Mouse (Mus musculus): Measurements from ENCODE around the gene Olfr287. TPM values are rescaled to one million over a fixed set of nuclear protein-coding genes. Genes with fewer than 3 reads are reported as not detected.

Gene Olfr287
- total and polyA plus RNA-seq, 2 experiments from 2014 or later: not detected

GRCm38 (mm10) chr15:98195442-98195841 is 25.4 kb downstream of the Olfr287 start, which contains the start of gene Olfr288:
Olfr288 (minus strand) TSS chr15:98195542.
- ATAC-seq (ENCODE audit: insufficient read depth, low read depth): no peak
- no peaks in the 10 kb centered on the region for H3K27me3 ChIP-seq (ENCODE audit: control insufficient read depth, insufficient read depth, low read length)

DNA sequence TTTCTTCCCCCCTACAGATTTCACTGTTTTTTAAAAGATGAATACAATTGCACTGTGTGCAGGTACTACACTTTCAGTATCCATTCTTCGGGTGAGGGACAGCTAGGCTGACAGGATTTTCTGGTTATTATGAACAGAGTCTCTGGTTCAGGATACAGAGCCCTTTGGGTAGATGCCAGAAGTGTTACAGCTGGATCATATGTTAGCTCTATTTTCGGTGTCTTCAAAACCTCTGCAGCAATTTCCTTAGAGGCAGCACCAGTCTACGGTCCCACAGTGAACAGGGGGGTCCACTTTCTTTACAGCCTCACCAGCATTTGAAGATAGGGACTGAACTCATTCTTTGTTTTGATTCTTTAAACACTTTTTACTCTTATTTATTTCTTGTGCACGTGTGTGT is 36.4 kb downstream of the Olfr287 start:
- no peaks in the 10 kb centered on the region for H3K9me3 ChIP-seq (replicated peaks; ENCODE audit: control insufficient read depth, low read length)
- 45% methylated on average over 4 of the region's 4 CpGs for WGBS
- DNase-seq (ENCODE audit: low spot score) (no peak), ATAC-seq (ENCODE audit: insufficient read depth, low read depth) (no peak)
- H3K4me2 ChIP-seq (ENCODE audit: low read depth, low read length): no peak overlapping the region
- H3K27me3 ChIP-seq (ENCODE audit: control insufficient read depth, insufficient read depth, low read length): no peaks in the 10 kb centered on the region
- H3K36me3 ChIP-seq (replicated peaks; ENCODE audit: control insufficient read depth, insufficient read depth, low read length): no peaks in the 10 kb centered on the region
- H3K4me3 ChIP-seq (ENCODE audit: low read depth, low read length): no peak overlapping the region
- H3K9ac ChIP-seq (replicated peaks; ENCODE audit: low read depth, low read length): no peak overlapping the region
- TF ChIP-seq EP300 (IDR thresholded peaks at IDR 0.05; ENCODE audit: low read depth) (no peak), CTCF (IDR thresholded peaks at IDR 0.05; ENCODE audit: low read depth) (no peak)
- no peak overlapping the region for H3K27ac ChIP-seq (ENCODE audit: low read depth)
- 0 out of 2 replicates have a peak, but pooled peaks cover 8% of the 10 kb centered on the region for H3K4me1 ChIP-seq (ENCODE audit: control insufficient read depth, insufficient read depth)

More at GRCm38 (mm10) chr15:98195442-98195841, 25.4 kb downstream of the Olfr287 start, which contains the start of gene Olfr288:
- Histone ChIP-seq H3K4me3 (ENCODE audit: low read depth, low read length) (no peak within 1 kb of the TSS), H3K4me1 (ENCODE audit: control insufficient read depth, insufficient read depth) (no peaks in the 10 kb centered on the region), H3K4me2 (ENCODE audit: low read depth, low read length) (no peak within 1 kb of the TSS), H3K9me3 (replicated peaks; ENCODE audit: control insufficient read depth, low read length) (0 out of 2 replicates have a peak, but pooled peaks cover 2% of the 10 kb centered on the region), H3K36me3 (replicated peaks; ENCODE audit: control insufficient read depth, insufficient read depth, low read length) (no peaks in the 10 kb centered on the region), H3K9ac (replicated peaks; ENCODE audit: low read depth, low read length) (no peak within 1 kb of the TSS), H3K27ac (ENCODE audit: low read depth) (no peak within 1 kb of the TSS)
- DNase-seq (ENCODE audit: low spot score): no peak
- no peak for TF ChIP-seq CTCF (IDR thresholded peaks at IDR 0.05; ENCODE audit: low read depth)
- TF ChIP-seq EP300 (IDR thresholded peaks at IDR 0.05; ENCODE audit: low read depth): no peak
- 63% methylated on average over 3 of the region's 3 CpGs for WGBS

- H3K9me3 ChIP-seq (replicated peaks; ENCODE audit: control insufficient read depth, low read length): no peaks in the 10 kb centered on the region
- no peaks in the 10 kb centered on the region for H3K27me3 ChIP-seq (ENCODE audit: control insufficient read depth, insufficient read depth, low read length)
- no peak for DNase-seq (ENCODE audit: low spot score)
- ATAC-seq (ENCODE audit: insufficient read depth, low read depth): no peak
- H3K9ac ChIP-seq (replicated peaks; ENCODE audit: low read depth, low read length): no peak overlapping the region
- H3K4me1 ChIP-seq (ENCODE audit: control insufficient read depth, insufficient read depth): 0 out of 2 replicates have a peak, but pooled peaks cover 8% of the 10 kb centered on the region
- TF ChIP-seq CTCF (IDR thresholded peaks at IDR 0.05; ENCODE audit: low read depth) (no peak), EP300 (IDR thresholded peaks at IDR 0.05; ENCODE audit: low read depth) (no peak)
- no peaks in the 10 kb centered on the region for H3K36me3 ChIP-seq (replicated peaks; ENCODE audit: control insufficient read depth, insufficient read depth, low read length)
- peak overlapping the region; percentile 92 for H3K27ac ChIP-seq (ENCODE audit: low read depth)
- H3K4me2 ChIP-seq (ENCODE audit: low read depth, low read length): peak overlapping the region; percentile 12; the same call in 1 of the 2 replicates
- WGBS: 56% methylated on average over 12 of the region's 12 CpGs
- H3K4me3 ChIP-seq (ENCODE audit: low read depth, low read length): no peak overlapping the region
Measured at GRCm38 (mm10) chr15:98181856-98182570, 38.8 kb downstream of the Olfr287 start.

DNA sequence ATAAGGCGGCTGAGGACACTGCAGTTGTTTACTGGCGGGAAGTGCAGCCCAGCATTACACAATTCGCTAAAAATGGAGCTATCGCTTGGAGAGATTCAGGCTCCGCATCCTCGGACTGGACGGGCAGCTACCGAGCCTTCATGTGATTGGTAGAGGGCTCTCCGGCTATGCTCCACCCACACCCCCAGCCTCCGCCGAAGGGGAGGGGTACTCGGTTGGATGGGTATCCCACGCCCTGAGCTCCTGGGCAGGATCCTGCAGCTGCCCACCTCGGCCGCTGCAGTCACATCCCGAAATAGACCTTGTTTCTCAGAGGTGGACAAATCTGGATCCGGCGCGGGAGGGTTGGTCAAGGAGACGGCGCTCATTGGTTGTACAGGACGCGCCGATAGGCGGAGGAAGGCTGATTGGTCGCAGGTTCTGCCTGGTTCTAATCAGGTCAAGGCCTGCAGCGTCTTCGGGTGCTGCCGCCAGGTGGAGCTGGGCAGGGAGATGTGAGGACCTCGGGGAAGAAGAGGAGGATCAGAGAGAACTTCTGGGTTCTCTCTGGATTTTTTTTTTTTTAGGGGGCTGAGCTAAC is 39.6 kb downstream of the Olfr287 start:
- DNase-seq (ENCODE audit: low spot score): peak; percentile 98
- H3K9me3 ChIP-seq (replicated peaks; ENCODE audit: control insufficient read depth, low read length): no peaks in the 10 kb centered on the region
- peak overlapping the region; percentile 54 for H3K9ac ChIP-seq (replicated peaks; ENCODE audit: low read depth, low read length)
- no peaks in the 10 kb centered on the region for H3K36me3 ChIP-seq (replicated peaks; ENCODE audit: control insufficient read depth, insufficient read depth, low read length)
- 0 out of 2 replicates have a peak, but pooled peaks cover 8% of the 10 kb centered on the region for H3K4me1 ChIP-seq (ENCODE audit: control insufficient read depth, insufficient read depth)
- peak overlapping the region; percentile 92 for H3K27ac ChIP-seq (ENCODE audit: low read depth)
- under 1% methylated on average over 30 of the region's 30 CpGs for WGBS
- no peaks in the 10 kb centered on the region for H3K27me3 ChIP-seq (ENCODE audit: control insufficient read depth, insufficient read depth, low read length)
- H3K4me3 ChIP-seq (ENCODE audit: low read depth, low read length): peak overlapping the region; percentile 50
- peak overlapping the region; percentile 75 for H3K4me2 ChIP-seq (ENCODE audit: low read depth, low read length)
- peak; percentile 97 for ATAC-seq (ENCODE audit: insufficient read depth, low read depth)
- TF ChIP-seq CTCF (IDR thresholded peaks at IDR 0.05; ENCODE audit: low read depth) (peak; percentile 95), EP300 (IDR thresholded peaks at IDR 0.05; ENCODE audit: low read depth) (peak; percentile 81)

- TF ChIP-seq CTCF (IDR thresholded peaks at IDR 0.05; ENCODE audit: low read depth) (no peak), EP300 (IDR thresholded peaks at IDR 0.05; ENCODE audit: low read depth) (no peak)
- H3K4me3 ChIP-seq (ENCODE audit: low read depth, low read length): peak overlapping the region; percentile 50
- DNase-seq (ENCODE audit: low spot score) (no peak), ATAC-seq (ENCODE audit: insufficient read depth, low read depth) (no peak)
- H3K27ac ChIP-seq (ENCODE audit: low read depth): peak overlapping the region; percentile 92
- 9% methylated on average over 26 of the region's 26 CpGs for WGBS
- peak overlapping the region; percentile 75 for H3K4me2 ChIP-seq (ENCODE audit: low read depth, low read length)
- no peaks in the 10 kb centered on the region for H3K36me3 ChIP-seq (replicated peaks; ENCODE audit: control insufficient read depth, insufficient read depth, low read length)
- H3K4me1 ChIP-seq (ENCODE audit: control insufficient read depth, insufficient read depth): 0 out of 2 replicates have a peak, but pooled peaks cover 8% of the 10 kb centered on the region
- no peaks in the 10 kb centered on the region for H3K9me3 ChIP-seq (replicated peaks; ENCODE audit: control insufficient read depth, low read length)
- H3K27me3 ChIP-seq (ENCODE audit: control insufficient read depth, insufficient read depth, low read length): no peaks in the 10 kb centered on the region
- H3K9ac ChIP-seq (replicated peaks; ENCODE audit: low read depth, low read length): peak overlapping the region; percentile 54
Measured at GRCm38 (mm10) chr15:98180567-98181131, 40.2 kb downstream of the Olfr287 start.

All from heart, postnatal 0 days (tissue).